Mouse (Mus musculus) C2C12 (cell line): ENCODE data around the gene Cox17. TPM values are rescaled to one million over a fixed set of nuclear protein-coding genes. Genes with fewer than 3 reads are reported as not detected.
A peak's percentile ranks its signal among the peaks of the same experiment; 100 is the strongest.

Experiments
- H3K27me3 ChIP-seq: one replicate; pipeline ENCODE4 v1.6.1; 2011; ENCODE audit not compliant: control insufficient read depth, insufficient read depth, insufficient read length
- H3K36me3 ChIP-seq: one replicate; pipeline ENCODE4 v1.6.1; 2011; ENCODE audit not compliant: control insufficient read depth, insufficient read depth
- H3K4me3 ChIP-seq: one replicate; pipeline ENCODE4 v1.5.1; 2011; ENCODE audit warnings: mild to moderate bottlenecking, control low read depth; ENCODE audit not compliant: poor library complexity, insufficient read depth, severe bottlenecking
- H3K79me2 ChIP-seq: one replicate; pipeline ENCODE4 v1.6.1; 2011; ENCODE audit not compliant: control insufficient read depth, insufficient read depth
- H3K79me3 ChIP-seq: one replicate; pipeline ENCODE4 v1.6.1; 2011; ENCODE audit warnings: low read depth, control low read depth
- H3ac ChIP-seq: one replicate; pipeline ENCODE3; 2011; ENCODE audit warnings: low read depth; ENCODE audit not compliant: control insufficient read depth, insufficient read length
- CEBPB ChIP-seq: IDR thresholded peaks from one replicate; pipeline ENCODE4 v1.6.1; 2011; ENCODE audit warnings: low read depth, mild to moderate bottlenecking, control low read depth, moderate library complexity
- CTCF ChIP-seq: IDR thresholded peaks from one replicate; pipeline ENCODE4 v1.5.1; 2011; ENCODE audit not compliant: control insufficient read depth, insufficient read depth, insufficient read length
- FOSL1 ChIP-seq: IDR thresholded peaks from one replicate; pipeline ENCODE4 v1.8.0; 2011; ENCODE audit warnings: mild to moderate bottlenecking, low read length; ENCODE audit not compliant: poor library complexity, insufficient read depth, severe bottlenecking
- MAX ChIP-seq: IDR thresholded peaks from one replicate; pipeline ENCODE4 v1.6.1; 2011; ENCODE audit warnings: mild to moderate bottlenecking, control low read depth
- MYOD1 ChIP-seq: IDR thresholded peaks from one replicate; pipeline ENCODE4 v1.6.1; 2011; ENCODE audit warnings: low read depth; ENCODE audit not compliant: control insufficient read depth, insufficient read length
- MYOG ChIP-seq: IDR thresholded peaks from one replicate; pipeline ENCODE4 v1.6.1; 2011; ENCODE audit not compliant: control insufficient read depth, insufficient read length; ENCODE audit errors: extremely low read depth
- USF1 ChIP-seq: IDR thresholded peaks from one replicate; pipeline ENCODE4 v1.6.1; 2011; ENCODE audit warnings: low read depth, mild to moderate bottlenecking, control low read depth, moderate library complexity
- polyA plus RNA-seq: library from polyadenylated mRNA; unstranded; fragments of >200 nt; fragmentation: generic; extraction: Trizol; gene quantifications from one replicate; pipeline ENCODE4 v1.2.1, GENCODE M21; 2012; ENCODE audit warnings: missing spikeins

Cox17 gene
- polyA plus RNA-seq, 1 experiment = 404 TPM

DNA sequence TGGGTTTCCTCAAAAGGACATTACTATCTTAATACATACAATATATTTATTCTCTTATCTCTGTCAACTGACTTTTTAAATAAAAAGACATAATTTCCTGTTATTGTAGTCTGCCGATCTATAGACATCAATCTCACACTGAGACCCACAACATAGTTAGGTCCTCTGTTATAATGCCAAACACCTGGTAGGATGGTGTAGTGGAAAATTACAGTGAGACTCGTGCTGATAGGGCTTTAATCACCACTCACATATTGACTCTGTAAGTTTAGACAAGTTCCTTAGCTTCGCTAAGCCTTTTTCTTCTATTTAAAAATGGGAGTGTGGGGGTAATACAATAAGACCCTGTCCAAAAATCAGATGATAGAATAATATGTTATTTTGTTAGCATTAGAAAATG, 13.1 kb downstream of the Cox17 start:
- TF ChIP-seq MAX (no peak), MYOG (no peak)
- H3K79me2 ChIP-seq = no peaks in the 10 kb centered on the region
- H3K36me3 ChIP-seq = no peaks in the 10 kb centered on the region
- no peaks in the 10 kb centered on the region for H3K27me3 ChIP-seq
- H3K79me3 ChIP-seq = no peaks in the 10 kb centered on the region
- H3ac ChIP-seq = no peak overlapping the region
- no peak overlapping the region for H3K4me3 ChIP-seq

GRCm38 (mm10) chr16:38360317-38360716, 13.5 kb downstream of the Cox17 start:
- no peaks in the 10 kb centered on the region for H3K27me3 ChIP-seq
- TF ChIP-seq USF1 = peak; percentile 58
- TF ChIP-seq MYOG = no peak
- TF ChIP-seq CEBPB = no peak
- no peak for TF ChIP-seq CTCF
- TF ChIP-seq MYOD1 = peak; percentile 47
- TF ChIP-seq FOSL1 = no peak
- H3K79me3 ChIP-seq = no peaks in the 10 kb centered on the region
- H3K4me3 ChIP-seq = no peak overlapping the region
- H3ac ChIP-seq = no peak overlapping the region
- H3K79me2 ChIP-seq = no peaks in the 10 kb centered on the region
- no peaks in the 10 kb centered on the region for H3K36me3 ChIP-seq

DNA sequence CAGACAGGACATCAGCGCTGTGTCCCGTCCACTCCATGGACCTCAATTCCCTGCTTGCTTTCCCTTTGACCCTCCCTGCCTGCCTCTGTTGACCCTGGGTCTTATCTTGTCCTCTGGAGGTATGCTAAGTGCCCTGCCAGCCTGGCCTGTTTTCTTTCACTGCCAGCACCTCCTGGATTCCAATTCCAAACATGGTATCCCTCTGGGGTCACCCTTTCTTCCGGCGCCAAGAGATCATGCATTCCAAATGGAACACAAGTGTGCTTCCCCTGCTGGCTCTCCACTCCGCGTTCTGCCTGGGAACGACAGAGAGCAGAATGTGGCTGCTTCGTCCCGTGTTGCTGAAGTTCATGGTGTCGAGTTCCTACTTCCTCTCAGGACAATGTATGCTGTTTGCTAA, 15.1 kb downstream of the Cox17 start, which contains the start of gene Popdc2:
Gene Popdc2, plus strand, starts transcription at position 277 of the 400 bp plus-strand sequence.
- H3K79me3 ChIP-seq = no peaks in the 10 kb centered on the region

DNA sequence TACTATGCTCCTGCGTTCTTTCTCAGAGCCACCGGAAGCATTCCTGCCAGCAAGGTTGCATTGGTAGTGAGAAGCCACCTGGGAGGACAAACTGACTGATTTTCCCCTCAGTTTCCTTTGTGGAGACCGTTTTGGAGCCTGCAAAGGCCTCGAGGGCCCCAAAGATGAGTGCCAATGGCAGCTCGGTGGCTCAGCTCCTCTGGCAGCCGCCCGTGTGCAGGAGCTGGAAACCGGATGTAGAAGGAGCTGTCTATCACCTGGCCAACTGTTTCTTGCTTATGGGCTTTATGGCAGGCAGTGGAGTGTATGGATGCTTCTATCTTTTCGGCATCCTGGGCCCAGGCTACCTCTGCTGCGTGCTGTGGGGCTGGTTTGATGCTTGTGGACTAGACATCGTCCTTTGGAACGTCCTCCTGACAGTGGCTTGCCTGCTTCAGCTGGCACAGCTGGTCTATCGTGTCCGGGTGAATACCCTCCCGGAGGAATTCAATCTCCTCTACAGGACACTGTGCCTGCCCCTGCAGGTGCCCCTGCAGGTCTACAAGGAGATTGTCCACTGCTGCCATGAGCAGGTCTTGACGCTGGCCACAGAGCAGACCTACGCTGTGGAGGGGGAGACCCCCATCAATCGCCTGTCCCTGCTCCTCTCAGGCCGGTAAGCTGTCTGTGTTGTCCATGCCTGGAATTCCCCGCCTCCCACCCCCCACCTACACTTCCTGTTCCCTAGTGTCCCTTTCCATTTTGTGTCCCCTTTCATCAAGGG, 15.9 kb downstream of the Cox17 start:
- Histone ChIP-seq H3K4me3 (no peak overlapping the region), H3ac (no peak overlapping the region), H3K36me3 (no peaks in the 10 kb centered on the region), H3K79me3 (no peaks in the 10 kb centered on the region), H3K79me2 (no peaks in the 10 kb centered on the region), H3K27me3 (no peaks in the 10 kb centered on the region)
- TF ChIP-seq CTCF (no peak), CEBPB (no peak), MYOG (no peak), MYOD1 (no peak), MAX (no peak)

More for the DNA sequence above, 15.1 kb downstream of the Cox17 start, which contains the start of gene Popdc2:
- TF ChIP-seq USF1 (no peak), MYOD1 (no peak), CEBPB (no peak), MYOG (no peak)
- Histone ChIP-seq H3K27me3 (no peaks in the 10 kb centered on the region), H3K4me3 (no peak within 1 kb of the TSS), H3K36me3 (no peaks in the 10 kb centered on the region), H3K79me2 (no peaks in the 10 kb centered on the region), H3ac (no peak within 1 kb of the TSS)

DNA sequence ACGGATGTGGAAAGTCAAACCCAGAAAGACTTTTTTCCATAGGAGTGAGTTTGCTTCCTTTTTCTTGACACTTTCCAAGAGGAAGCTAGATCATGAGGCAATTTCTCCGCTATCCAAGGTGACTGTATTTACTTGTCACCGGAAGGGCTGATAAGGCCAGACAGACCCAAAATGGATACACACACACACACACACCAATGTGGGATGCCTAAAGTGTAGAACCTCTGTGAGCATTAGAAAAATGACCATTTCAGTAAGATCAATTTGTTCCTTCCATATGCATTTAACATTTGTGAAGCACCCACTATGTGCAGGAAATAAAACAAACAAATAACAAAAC, 16.4 kb downstream of the Cox17 start:
- Histone ChIP-seq H3K4me3 (no peak overlapping the region), H3ac (no peak overlapping the region), H3K27me3 (no peaks in the 10 kb centered on the region), H3K79me2 (no peaks in the 10 kb centered on the region), H3K79me3 (no peaks in the 10 kb centered on the region), H3K36me3 (no peaks in the 10 kb centered on the region)
- TF ChIP-seq CEBPB (no peak), USF1 (no peak), FOSL1 (no peak), MAX (no peak), MYOG (no peak), CTCF (no peak), MYOD1 (no peak)

- Histone ChIP-seq H3K79me3 (no peaks in the 10 kb centered on the region), H3ac (no peak overlapping the region), H3K36me3 (no peaks in the 10 kb centered on the region), H3K4me3 (no peak overlapping the region), H3K79me2 (no peaks in the 10 kb centered on the region), H3K27me3 (no peaks in the 10 kb centered on the region)
- TF ChIP-seq MAX (no peak), CTCF (no peak)
Observed at GRCm38 (mm10) chr16:38363657-38364056, 16.9 kb downstream of the Cox17 start.
